Mouse (Mus musculus) Muller cell, postnatal 12 days (primary cell): ENCODE results near the gene Hoxc9.

ENCODE experiments used
- DNase-seq: peaks from one replicate; pipeline ENCODE4 v3.0.0-alpha.2; 2015; ENCODE audit errors: inconsistent ontology term

Hoxc9 gene

DNA sequence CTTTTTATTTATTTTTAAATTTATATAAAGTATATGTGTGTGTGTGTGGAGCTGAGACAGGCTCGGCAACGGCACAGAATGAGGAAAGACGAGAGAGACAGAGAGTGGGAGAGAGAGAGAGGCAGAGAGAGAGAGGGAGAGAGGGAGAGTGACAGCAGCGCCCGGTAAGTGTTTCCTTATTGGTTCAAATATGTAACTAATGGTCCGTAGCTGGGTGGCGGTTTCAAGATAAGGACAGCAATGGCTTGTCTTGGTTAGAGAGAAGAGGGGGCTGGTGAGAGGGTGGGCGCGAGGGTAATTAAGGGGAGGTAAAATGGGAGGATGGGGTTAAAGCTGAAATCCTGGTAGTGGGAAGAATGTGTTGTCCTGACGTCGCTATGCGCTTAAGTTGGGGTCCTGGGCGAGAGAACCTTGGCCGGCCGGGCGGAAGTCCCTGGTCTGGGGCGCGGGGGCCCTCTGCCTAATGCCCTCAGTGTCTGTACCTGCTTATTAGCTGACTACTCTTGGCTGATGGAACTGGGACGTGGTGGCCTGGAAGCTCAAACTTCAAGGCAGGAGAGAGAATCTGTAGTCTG is 22.5 kb downstream of the Hoxc9 start:
- no peak for DNase-seq

- peak; percentile 73 for DNase-seq
Measured at GRCm38 (mm10) chr15:102999183-102999831, 23.1 kb downstream of the Hoxc9 start.

- no peak for DNase-seq
Measured at GRCm38 (mm10) chr15:102999955-103000354, 23.7 kb downstream of the Hoxc9 start.

GRCm38 (mm10) chr15:103000501-103000901 is 24.3 kb downstream of the Hoxc9 start:
- no peak for DNase-seq

GRCm38 (mm10) chr15:103001370-103001769 is 25.1 kb downstream of the Hoxc9 start:
- DNase-seq, result no peak

GRCm38 (mm10) chr15:103002156-103002555 is 25.9 kb downstream of the Hoxc9 start:
- no peak for DNase-seq

DNA sequence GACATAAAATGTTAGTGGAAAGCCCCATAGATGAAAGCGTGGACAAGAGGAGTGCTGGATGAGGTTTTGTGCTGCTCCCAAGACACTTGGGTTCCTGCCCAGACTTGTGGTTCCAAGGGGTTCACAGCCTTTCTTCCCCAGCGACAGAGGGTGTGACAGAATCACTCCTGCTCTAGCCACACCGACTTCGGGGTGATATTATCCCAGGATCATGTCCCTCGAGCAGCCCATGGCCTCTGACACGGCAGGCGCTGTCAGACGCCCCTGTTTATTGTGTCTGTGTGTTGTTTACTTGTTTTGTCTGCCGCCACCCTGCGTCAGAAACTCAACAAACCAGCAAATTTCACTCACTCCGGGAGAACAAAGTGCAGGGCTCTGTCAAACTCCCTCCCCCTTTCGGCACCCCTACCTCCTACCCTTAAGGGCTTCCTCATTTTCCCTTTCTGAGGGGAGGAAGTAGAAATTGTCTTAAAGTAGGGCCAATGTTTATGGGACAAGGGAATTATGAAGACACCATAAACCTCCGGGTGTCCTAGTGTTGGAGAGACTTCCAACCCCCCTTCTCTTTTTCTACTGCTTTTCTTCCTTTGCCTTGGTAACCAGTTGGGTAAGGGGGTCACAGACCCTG is 26.7 kb downstream of the Hoxc9 start:
- no peak for DNase-seq

DNA sequence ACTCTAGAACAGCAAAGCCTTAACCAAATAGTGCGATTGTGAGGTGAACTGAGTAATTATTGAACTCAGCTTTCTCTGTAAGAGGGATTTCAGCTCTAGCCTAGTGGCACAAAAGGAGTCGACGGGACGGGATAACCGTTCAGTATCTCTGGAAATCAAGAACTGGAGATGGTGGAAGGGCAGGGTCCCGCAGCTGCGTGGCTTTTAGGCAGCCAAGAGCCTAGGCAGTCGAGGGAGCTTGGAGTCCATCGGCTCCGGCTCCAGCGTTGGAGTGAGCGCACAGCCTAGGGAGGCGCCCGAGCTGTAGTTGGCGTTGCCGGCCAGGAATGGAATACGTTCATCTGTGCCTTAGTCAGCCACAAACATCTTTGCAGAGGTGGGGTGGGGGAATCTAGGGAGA is 29.1 kb downstream of the Hoxc9 start:
- no peak for DNase-seq

GRCm38 (mm10) chr15:103005797-103006196 is 29.6 kb downstream of the Hoxc9 start:
- DNase-seq, result no peak

DNA sequence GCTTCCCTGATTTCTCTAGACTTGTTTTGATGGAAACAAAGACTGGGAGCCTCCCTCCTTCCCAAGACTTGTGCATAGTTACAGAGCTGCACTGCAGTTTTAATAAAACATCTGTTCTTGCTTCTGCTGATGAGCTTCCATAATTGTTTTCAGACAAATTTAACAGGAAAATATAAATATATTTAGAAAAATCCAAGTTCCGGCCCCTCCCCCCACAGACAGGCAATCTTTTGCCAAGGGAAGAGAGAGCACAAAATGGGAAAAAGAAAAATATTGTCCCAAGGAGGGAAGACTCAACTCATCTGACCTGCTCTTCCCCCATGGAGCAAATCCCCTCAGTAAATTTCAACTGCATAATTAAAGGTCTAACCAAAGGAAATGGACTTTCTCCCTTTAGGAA is 30.1 kb downstream of the Hoxc9 start:
- no peak for DNase-seq

GRCm38 (mm10) chr15:103009265-103010111 is 33.2 kb downstream of the Hoxc9 start:
- no peak for DNase-seq

DNA sequence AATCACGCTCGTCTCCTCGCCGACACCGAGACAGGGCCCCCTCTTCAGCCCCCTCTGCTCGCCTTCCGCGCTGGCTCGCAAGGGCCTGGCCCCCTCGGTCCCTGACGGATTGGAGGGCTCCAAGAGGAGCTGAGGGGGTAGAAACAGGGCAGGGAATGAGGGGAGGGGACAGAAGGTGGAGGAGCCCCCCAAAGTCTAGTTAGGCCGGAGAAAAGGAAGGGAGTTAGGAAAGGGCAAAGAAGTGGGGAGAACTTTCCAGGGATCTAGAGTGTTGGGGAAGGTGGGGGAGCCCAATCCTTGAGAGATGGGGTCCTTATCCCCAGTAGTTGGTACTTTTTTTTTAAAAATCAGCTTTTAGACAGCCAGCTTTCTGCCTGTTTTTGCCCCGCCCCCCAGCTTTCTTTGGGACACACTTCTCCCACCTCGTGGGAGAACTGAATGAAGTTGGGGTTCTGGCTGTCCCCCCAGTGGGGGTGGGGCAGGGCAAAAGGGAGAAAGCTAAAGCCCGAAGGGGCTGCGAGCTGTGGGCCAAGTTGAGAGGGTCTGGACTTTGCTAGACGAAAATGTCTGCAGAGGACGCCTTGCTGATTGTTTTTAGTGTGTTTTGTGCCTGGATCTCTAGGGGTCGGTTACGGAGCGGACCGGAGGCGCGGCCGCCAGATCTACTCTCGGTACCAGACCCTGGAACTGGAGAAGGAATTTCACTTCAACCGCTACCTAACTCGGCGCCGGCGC is 34.0 kb downstream of the Hoxc9 start:
- no peak for DNase-seq

DNA sequence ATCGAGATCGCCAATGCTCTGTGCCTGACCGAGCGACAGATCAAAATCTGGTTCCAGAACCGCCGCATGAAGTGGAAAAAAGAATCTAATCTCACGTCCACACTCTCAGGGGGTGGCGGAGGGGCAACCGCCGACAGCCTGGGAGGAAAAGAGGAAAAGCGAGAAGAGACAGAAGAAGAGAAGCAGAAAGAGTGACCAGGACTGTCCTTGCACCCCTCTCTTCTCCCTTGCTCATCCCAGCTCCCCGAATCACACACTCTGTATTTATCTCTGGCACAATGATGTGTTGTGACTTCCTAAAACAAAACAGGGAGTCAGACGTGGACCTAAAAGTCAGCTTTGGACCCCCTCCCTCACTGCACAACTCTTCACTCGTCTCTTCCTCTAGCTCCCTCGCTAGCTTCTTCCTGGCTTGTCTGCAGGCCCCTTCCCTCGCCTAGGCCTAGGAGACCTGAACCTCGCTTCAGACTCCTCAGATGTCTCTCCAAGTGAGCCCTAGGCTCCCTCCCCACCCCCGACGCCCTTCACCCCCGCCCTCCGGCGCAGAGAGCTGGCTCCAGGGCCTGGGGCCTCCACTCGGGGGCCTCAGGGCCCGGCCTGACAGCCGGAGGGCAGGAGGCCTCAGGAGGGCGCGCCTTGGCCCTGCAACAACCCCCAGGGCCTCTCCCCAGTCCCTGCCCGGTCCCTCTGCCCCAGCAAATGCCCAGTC is 34.8 kb downstream of the Hoxc9 start:
- no peak for DNase-seq

DNA sequence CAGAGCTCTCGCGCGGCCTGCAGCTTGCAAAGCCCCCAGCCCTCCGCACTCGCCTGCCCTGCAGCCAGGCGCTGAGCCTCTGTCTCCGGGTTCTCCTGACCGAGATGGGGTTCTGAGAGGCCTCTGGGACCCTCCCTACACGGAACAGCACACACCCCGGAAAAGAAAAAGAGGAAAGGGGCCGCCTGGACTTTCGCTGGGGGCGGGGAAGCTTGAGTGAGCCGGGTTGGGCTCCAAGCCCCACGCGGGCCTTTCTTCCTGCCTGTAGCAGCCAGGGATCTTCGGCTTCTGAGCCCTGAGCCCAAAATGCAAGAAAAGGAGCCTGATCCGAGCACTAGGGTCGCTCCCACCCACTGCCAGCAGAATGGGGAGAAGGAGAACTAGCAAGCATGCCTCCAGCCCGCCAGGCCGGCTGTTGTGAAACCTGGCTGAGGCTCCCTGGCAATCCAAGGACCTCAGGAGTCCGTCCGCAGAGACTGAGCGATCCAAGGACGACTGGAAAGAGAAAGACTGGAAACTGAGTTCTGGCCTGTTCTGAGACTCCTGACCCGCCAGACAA is 35.8 kb downstream of the Hoxc9 start:
- DNase-seq, result no peak

DNA sequence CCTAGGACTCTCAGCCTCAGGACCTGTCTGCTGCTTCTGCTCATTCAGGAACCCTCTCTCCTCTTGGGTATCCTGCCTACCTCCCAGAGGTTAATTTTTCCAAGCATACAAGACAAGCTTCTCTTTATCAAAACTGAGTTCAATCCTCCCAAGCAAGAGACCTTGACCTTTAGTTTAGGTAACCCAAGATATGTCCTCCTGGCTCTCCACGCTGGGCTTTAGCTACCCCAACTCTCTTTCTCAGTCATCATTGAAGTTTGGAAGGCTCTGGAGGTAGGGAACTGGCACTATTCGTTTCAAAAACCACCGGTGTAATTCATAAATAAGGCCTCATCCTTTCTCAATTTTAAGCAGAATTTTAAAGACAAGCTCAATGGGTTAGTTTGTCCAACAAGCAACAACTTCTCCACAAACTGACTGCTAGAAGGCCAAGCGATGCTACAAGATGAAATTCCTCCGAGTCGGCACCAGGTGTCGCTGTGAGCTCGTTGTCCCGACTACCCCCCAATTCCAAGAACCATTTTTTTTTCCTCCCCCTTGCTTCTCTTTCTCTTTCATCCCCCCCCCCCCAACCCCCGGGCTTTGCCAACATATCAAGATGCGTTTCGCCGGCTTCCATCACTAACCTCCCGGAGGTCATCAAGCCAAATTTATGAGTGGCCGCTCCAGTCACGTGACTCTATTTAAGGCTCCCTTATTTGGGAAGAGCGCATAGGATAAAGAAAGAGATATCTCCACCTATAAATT is 37.2 kb downstream of the Hoxc9 start:
- DNase-seq, result no peak

GRCm38 (mm10) chr15:103014166-103015008 is 38.1 kb downstream of the Hoxc9 start:
- DNase-seq, result peak; percentile 20

- no peak for DNase-seq
Measured at GRCm38 (mm10) chr15:103015009-103015399, 38.8 kb downstream of the Hoxc9 start.

DNA sequence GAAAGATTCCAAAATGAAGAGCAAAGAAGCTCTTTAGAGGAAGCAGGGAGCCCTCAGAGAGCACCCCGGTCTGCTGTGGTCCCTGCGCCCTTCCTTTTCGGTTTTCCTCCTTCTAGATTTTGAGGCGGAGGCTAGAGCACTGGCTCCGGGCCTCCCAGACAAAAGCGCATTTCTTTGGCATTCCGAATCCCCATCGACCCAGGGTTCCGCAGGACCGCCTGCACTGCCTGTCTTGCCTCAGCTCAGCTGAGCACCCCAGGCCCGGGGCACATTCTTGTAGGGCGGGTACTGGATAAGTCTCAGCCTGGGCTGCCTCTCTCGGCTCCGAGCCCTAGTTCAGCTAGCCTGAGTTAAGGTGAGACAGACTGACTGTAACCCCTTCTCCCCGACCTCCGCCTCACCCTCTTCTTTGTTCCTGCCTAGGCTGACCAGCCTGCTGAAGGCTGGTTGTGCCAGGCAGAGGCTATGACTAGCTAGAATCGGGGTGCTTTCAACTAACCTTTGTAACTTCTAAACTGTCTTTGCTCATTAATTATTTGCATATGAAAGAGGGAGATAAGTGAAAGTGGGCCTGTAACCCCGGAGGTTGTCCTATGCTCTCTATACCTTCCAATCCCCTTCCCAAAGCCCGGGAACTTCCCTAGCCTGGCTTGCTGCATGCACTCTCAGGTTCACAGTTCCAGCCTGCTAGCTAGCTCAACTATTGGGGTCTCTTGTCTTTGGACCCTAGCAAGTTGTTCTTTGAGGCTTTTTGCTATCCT is 39.3 kb downstream of the Hoxc9 start:
- DNase-seq, result no peak
